Mouse (Mus musculus) frontal cortex, adult 2 months (tissue): ENCODE results near the gene Akap9. TPM values are rescaled to one million over a fixed set of nuclear protein-coding genes. Genes with fewer than 3 reads are reported as not detected.
"Not testable (repeated sequence)": the region's sequence is repeated elsewhere in the genome, so short reads cannot be mapped to it uniquely, and the experiment has no call there.

Experiments used
- DNase-seq, 2 experiments: peaks; one replicate each; pipeline ENCODE4 v3.0.0; 2022; ENCODE audit warnings: low spot score in 1 of 2; ENCODE audit errors: extremely low spot score in 1 of 2
- polyA plus RNA-seq: library from polyadenylated mRNA; depleted of rRNA; stranded (reverse); fragments of >200 nt; gene quantifications from 2 replicates; pipeline ENCODE4 v1.2.3, GENCODE M21; 2012

The Akap9 gene
- polyA plus RNA-seq, 1 experiment = 29.8 TPM

DNA sequence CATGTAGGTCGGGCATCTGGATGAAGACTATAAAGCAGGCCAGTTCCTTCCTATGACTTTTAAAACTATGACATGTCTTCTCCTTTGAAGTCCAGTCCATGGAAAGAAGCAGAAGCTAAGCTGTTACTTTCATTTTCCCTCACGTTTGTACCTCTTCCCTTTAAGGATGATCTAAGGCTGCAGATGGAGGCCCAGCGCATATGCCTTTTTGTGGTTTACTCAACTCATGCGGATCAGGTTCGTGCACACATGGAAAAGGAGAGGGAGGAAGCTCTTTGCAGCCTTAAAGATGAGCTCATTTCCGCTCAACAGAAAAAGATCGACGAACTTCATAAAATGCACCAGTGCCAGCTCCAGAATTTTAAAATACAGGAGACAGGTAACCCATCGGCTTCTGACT is 40.6 kb downstream of the Akap9 start:
- no peak for DNase-seq

DNA sequence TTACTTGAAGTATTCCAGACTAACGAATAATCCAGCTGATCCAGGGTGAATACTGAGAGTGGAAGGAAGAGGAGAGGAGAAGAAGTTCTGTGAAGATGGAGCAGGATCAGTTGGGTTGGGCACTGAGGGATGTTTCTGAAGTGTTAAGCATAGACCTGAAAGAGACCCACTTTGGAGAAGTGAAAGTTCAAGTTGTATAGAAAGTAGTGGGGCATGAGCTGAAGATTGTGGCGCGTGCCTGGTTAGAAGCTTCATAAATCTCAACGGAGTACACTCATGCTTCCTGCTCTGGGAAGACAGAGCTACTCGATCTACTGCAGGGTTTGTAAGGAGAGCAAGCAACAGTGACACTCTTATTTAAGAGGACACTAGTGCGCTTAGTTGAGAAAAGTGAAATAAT is 41.3 kb downstream of the Akap9 start:
- DNase-seq = no peak

DNA sequence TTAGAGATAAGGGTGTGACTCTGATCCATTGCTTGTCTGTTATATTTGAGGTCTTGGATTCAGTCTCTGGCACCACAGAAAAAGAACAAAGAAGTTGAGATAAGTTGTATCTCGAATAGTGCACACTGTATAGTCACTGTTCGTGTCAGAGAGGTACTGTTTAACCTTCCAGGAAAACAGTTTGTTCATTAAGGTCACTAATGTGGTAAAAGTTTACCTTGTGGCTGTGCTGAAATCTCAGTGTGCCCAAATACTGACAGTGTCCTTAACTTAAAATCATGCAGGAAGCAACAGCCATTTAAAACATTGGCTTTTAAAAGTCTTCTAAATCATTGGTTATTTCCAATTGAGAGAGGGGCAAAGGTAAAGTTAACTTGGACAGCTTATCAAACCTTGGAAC is 43.1 kb downstream of the Akap9 start:
- DNase-seq = no peak

DNA sequence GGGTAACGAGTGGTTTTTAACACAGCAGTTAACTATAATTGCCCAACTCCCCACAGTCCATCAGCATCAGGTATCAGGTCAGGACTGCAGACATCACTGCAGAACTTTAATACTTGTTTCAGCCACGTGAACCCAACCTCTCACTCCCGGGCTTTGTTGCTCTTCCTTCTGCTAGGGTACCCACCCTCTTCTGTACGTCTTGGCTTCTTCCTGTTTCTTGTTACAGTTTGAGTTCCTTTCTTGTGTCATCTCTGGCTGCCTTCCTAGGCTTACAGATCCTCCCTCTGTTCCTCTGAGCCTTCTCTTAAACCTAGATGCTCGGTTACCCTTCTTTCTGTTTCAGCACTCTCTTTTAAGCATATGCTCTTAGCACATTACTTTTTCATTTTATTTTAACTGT is 45.9 kb downstream of the Akap9 start:
- no peak for DNase-seq

DNA sequence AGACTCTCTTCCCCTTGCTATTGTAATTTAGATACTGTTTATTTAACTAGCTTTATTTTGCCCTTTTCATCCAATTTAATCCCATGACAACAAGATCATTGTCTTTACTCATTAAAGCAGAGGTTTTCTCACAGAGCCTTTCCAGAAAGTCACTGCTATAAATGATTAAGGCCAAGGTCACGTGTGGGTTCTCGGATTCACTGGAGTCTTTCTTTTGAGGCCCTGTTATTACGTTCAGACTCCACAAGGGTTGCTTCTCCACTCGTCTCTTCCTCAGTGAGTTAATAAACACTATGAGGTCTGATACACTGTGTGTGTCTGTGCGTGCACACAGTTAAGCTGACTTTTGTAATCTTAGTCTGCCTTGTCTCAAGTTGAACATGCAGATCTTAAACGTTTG is 47.0 kb downstream of the Akap9 start:
- no peak for DNase-seq

DNA sequence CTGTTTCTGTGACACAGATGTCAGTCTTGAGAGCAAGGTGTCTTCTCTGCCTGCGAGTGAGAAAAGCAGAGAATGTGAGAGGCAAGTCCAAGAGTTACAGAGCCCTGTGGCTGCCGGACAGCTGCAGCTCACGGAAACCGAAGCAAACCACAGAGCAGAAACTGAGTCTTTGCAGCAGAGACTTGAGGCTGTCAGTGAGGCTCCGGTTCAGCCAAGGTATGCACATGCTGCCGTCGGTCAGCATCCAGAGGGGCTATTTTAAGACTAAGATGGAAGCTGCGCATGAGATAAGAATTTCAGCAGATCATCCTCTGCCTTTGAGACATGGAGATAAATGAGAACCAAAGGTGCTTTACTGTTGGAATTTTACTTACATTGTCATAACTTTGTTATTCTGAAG is 48.3 kb downstream of the Akap9 start:
- no peak for DNase-seq

DNA sequence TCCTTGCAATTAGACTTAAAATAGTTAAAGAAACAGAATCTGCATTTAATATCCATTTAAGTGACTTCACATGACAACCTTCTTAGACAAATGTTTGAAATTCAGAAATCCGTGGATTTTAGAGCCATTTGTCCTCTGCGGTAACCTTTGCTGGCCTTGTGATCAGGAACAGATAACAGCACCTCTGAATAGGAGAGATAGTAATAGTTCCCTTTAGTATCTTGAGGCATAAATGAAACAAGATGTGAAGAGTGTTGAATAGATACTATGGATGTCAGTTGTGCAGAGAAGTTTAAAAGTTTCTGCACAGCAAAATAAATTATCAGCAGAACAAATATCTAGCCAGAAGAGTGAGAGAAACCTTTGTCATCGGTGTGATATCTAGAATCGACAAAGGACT is 50.0 kb downstream of the Akap9 start:
- DNase-seq = no peak

DNA sequence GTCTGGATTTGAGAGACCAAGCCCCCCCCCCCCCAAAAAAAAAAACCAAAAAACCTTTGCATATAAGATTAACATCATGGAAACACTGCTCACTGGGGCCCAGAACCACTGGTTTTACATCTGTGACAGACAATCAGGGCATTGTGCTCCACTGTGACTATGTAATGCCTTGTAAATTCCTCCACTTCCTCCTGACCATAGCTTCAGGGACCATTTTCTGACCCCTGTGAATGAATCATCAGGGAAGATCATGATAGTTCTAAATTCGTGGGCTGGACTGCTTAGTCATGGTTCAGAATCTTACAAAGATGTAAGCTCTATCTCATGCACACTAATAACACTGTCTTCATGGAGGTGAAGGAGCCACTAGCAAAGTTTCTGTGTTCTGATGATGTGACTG is 61.8 kb downstream of the Akap9 start:
- no peak for DNase-seq

DNA sequence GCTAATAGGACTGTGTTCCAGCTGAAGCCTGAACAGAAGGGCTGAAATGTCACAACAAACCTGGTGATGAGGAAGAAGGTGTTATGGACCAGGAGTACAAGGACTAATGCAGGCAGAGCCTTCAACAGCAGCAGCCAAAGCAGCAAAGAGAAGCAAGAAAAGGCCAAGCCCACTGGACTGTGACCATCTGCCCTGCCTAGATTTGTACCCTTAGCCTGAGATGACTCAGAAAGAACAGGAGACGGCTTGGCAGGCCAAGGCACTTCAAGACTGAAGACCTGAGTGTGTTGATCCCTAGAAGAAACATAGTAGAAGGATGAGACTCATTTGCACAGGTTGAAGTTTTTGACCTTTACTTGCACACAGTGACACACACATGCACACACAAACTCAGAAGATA is 62.6 kb downstream of the Akap9 start:
- DNase-seq = no peak

DNA sequence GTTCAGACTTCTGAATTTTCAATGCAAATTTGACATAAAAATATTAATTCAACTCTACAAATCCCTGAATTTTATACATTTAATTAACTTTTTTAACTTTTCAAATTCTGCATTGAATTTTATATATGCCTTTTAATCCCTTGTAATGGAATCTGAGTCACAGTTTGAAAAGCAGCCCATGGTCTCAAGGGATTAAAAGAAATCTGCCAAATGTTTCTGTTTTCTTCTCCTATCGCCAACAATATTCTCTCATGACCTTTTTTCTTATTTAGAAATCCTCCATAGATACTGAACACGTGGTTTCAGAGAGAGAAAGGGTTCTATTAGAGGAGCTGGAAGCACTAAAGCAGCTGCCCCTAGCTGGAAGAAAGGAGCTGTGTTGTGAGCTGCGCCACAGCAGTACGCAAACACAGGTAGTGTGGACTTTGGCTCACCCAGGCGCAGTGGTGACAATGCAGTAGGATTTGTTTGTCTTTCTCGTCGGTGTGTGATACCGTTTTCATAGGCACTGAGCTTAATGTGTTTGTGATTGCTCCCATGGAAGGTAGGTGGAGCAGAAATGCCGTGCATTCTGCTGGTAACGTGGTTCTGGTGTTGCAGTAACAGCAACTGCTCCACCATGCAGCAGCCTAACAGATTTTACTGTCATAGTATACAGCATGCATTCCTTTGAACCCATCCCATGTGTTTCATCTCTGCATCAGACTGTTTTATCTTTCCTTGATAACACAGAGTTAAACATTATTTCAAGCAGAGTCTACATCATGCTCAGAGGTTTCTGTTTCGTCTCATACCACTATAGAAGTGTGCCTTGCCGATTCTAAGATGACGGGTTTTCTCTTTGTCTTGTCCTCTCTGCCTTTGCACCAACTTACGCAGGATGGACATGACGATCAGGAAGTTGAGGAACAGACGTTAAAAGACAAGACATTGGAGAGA is 76.9 kb downstream of the Akap9 start:
- DNase-seq = no peak

DNA sequence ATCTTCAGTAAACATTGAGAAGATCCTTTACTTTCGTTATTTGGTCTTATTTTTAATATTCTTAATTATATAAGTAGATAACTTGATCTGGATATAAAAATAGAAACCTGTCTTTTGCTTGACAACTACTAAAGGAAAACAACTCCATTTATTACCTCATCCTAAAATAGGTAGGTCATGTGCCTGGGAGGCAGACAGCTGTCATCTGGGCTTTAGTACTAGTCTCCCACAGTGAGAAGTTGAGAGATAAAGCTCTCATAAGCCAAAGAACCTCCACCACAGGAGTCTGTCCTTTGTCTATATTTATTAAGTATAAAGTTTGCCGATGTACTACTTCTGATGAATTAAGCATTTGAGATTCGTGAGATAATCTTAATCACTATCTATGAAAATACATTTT is 78.8 kb downstream of the Akap9 start:
- no peak for DNase-seq

DNA sequence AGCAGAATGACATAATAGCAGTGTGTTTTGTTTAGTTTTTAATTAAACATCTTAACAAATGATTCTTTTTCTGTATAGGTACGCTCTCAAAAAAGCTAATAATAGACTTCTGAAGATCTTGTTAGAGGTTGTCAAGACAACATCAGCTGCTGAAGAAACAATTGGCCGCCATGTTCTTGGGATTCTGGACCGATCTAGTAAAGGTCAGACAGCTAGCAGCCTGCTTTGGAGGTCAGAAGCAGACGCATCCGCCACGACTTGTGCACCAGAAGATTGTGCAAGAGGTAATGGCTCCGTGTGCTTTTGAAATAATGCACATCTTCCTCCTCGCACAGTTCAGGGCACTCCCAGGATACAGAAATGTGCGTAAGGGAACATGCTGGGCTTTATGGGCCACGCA is 80.4 kb downstream of the Akap9 start:
- DNase-seq = no peak

DNA sequence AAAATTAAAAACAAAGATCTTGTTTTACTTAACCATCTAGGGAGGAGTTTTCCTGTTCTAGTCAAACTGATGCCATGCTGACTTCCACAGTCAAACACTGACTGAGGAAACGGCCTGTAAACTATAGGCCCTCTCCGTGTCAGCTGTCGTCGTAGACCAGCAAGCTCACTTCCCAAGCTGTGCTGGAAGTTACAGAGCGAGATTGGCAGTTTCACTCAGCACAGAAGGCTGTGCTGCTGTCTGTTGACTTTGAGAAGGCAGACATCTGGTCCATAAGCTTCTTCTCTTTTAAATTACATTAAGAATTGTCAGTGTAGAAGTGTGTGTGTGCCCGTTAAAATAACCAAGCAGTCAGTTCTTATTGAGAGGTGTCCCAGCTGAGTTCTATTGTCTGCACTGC is 81.7 kb downstream of the Akap9 start:
- no peak for DNase-seq

DNA sequence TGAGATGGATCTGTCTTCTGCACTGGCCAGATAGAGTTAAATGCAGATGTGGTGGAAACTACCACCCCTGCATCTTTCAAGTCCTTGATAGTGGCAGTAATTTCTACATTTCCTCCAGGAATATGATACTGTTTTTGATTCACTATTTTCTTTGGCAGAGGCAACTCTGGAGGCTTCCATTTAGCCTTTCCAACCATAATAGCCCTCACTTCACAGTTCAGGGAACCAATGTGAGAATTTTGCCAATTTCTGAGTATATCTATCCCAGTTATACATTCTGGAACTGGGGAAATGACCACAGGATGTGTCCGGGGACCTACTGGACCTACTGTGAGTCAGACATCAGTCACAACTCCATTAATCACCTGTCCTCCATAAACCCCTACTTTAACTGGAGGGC is 89.8 kb downstream of the Akap9 start:
- not testable (repeated sequence) for DNase-seq

DNA sequence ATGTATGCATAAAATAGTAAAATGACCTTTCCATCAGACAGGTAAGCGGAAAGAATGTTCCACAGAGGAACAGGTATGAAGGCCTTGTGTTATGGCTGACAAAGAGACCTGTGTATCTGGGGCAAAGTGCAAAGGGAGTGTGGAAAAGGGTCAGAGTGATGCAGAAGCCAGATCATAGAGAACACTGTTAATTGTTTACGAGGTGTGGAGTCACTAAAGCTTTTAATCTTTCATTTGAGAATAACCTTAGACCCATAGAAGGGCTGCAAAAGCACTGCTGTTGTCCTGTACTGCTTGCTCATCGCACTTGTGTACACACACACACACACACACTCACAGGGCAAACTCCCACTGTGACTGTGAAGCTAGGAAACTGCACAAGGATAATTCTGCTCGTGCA is 91.5 kb downstream of the Akap9 start:
- DNase-seq = no peak

DNA sequence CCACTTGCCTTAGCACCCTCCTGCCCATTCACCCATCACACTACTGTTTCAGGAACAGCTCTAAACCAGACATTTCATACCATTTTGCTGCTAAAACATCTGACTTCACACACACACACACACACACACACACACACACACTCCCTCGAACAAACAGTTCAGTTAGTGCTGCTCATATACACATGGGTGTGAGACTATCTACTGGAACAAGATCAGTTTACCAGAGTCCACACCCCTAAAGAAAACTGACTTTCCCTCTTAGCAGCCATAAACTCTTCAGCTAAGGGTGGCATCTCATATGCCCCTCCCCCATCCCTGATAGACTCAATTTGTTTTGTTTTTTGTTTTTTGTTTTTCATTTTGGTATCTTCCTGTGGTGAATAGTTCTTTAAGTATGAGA is 92.2 kb downstream of the Akap9 start:
- DNase-seq = no peak

DNA sequence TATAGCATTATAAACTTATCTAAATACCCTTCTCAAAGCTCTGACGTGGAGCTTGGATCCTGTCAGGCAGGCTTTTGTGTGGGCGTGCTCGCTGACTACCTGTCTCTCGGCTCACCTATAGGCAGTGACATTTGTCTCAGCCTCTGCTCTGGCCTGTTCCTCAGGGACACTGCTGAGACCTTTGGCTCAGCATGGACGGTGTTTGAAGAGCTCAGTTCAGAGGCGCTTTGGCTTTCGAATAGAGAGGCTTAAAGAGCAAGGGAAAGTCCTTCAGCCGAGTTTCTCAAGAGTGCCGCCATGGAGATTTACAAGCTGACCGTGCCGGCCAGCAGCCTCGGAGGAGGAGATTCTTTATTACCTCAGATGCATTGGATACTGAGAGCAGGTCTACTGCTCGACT is 95.3 kb downstream of the Akap9 start:
- no peak for DNase-seq

DNA sequence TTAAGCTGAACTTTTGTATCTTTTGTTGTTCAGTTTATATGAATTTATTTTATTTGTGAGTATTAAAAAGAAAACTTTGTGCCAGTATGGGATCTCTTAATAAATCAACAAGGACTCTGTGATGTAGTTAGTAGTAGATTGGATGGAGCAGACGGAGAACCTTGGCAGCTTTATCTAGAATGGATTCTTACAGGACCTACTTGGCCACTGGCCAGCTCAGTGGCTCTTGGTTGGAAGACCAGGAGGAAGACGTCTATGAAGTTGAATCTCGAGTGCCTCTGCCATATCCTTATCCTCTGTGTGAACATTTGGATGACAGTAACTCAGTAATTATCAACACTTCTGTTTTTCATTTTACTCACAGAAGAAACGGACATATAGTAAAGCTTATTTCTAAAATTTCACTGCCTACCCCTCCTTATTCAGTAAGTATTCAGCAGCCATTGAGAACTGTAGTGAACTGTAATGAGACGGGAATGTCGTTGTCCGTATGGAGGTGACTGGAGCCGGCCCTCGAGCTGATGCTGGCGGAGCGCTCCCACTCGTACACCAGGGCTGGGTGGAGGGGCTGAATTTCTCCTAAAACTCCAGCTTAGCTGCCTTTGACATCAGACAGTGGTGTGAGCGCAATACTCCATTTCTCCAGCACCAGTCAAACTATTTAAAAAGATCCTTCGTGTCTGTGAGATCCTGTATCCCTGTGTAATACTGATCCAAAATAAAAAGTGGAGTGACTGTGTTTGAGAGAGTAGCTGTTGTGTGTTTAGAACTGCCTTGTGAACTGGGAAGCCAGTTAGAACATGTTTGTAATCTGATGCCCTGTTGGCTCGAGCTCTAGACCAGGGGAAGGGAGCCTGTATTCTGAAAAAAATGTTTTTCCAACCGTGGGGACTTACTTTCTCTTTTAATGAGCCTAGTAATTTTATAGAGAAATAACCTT is 96.2 kb downstream of the Akap9 start:
- DNase-seq = no peak

DNA sequence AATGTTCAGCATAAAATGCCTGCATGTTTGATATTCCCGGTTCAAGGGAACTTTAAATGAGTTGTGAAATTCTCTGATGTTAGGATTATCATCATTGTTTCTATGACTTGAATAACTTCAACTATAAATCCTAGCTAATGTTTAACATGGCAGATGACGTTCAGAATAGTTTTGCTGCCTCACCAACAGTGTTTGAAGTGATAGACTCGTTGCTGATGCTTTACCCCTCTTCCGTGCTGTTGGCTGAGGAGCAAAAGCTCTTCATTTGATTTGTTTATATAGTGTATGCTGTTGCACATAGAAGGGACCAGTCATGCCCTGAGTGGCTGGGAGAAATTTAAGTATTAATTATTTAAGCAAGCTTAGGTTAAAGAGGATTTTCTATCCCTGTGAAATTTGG is 96.9 kb downstream of the Akap9 start:
- DNase-seq = no peak

DNA sequence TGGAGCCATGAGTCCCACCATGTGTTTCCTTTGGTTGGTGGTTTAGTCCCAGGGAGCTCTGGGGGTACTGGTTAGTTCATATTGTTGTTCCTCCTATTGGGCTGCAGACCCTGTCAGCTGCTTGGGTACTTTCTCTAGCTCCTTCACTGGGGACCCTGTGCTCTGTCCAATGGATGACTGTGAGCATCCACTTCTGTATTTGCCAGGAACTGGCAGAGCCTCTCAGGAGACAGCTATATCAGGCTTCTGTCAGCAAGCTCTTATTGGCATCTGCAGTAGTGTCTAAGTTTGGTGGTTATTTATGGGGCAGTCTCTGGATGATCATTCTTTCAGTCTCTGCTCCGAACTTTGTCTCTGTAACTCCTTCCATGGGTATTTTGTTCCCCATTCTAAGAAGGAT is 98.5 kb downstream of the Akap9 start:
- DNase-seq = not testable (repeated sequence)

DNA sequence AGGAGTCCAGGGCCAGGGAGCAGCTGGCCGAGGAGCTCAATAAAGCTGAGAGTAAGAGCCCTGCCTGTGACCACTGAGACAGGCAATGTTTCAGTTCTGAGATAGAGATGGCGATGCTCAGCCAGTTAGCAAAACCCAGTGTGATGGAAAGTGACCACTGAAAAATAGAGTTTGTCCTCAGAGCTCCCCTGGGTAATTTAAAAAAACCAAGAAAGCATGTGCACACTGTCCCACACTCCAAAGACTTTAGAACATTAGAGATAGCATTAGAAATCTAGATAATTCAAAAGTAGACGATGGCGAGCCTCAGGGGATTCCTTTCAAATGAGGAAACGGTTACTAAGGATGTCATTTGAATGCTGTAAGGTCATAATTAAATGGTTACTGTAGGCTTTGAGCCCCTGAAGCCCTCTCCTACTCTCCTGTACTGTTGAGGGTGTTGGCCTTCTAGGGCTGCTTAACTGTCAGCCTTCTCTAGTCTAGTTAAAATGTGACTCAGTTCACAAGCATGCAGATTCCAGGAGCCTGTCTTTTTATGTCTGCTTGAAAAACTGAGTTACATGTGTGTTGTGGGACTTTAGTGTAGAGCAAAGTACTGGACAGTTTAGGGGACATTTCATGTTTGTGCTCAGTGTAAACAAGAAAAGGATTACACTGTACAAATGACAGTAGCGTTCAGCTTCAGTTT is 100.8 kb downstream of the Akap9 start:
- no peak for DNase-seq
